Mouse (Mus musculus) kidney, embryonic 14.5 days (tissue): ENCODE data around the gene Cacna1c. TPM values are rescaled to one million over a fixed set of nuclear protein-coding genes. Genes with fewer than 3 reads are reported as not detected.

Experiments used
- ATAC-seq: fragments of 200-750 bp; cut with Nextera tagmentation; 2 replicates; pipeline ENCODE4 v1.8.0; 2017; ENCODE audit warnings: moderate number of reproducible peaks, mild to moderate bottlenecking, moderate TSS enrichment, moderate library complexity; ENCODE audit not compliant: low FRiP score, low TSS enrichment
- H3K27ac ChIP-seq: fragments of 300-500 bp; sonication (generic); 2 replicates; pipeline ENCODE4 v1.5.1; 2014; ENCODE audit warnings: low read depth, mild to moderate bottlenecking, low read length, moderate library complexity, mixed read lengths
- H3K27me3 ChIP-seq: fragments of 300-500 bp; sonication (generic); 2 replicates; pipeline ENCODE4 v1.6.1; 2014; ENCODE audit warnings: mild to moderate bottlenecking, low read length; ENCODE audit not compliant: control insufficient read depth, insufficient read depth
- H3K36me3 ChIP-seq: fragments of 300-500 bp; sonication (generic); 2 replicates; pipeline ENCODE4 v1.6.1; 2014; ENCODE audit warnings: low read length, mixed read lengths; ENCODE audit not compliant: control insufficient read depth, insufficient read depth
- H3K4me1 ChIP-seq: fragments of 300-500 bp; sonication (generic); 2 replicates; pipeline ENCODE4 v1.6.1; 2014; ENCODE audit warnings: low read length, mixed read lengths; ENCODE audit not compliant: control insufficient read depth, insufficient read depth
- H3K4me2 ChIP-seq: fragments of 300-500 bp; sonication (generic); replicated peaks from 2 replicates; pipeline ENCODE4 v1.6.1; 2014; ENCODE audit warnings: low read depth, mild to moderate bottlenecking, low read length
- H3K4me3 ChIP-seq: fragments of 300-500 bp; sonication (generic); 2 replicates; pipeline ENCODE4 v1.5.1; 2014; ENCODE audit warnings: mild to moderate bottlenecking, low read length
- H3K9ac ChIP-seq: fragments of 300-500 bp; sonication (generic); 2 replicates; pipeline ENCODE4 v1.6.1; 2014; ENCODE audit warnings: low read depth, mild to moderate bottlenecking, low read length, moderate library complexity
- H3K9me3 ChIP-seq: fragments of 300-500 bp; sonication (generic); 2 replicates; pipeline ENCODE4 v1.6.1; 2016; ENCODE audit warnings: low read length; ENCODE audit not compliant: control insufficient read depth
- WGBS: fragments of 180-500 bp; shearing (Covaris S2); extraction: QIAGEN DNeasy Blood & Tissue Kit; methylation state at CpG from one replicate; pipeline ENCODE4 v1.1.7; 2014; 5-methylcytosine and 5-hydroxymethylcytosine counted together
- polyA plus RNA-seq: library from polyadenylated mRNA; unstranded; fragments of >200 nt; fragmentation: Nextera tagmentation; extraction: Ambion mirVana; gene quantifications from 2 replicates; pipeline ENCODE4 v1.2.1, GENCODE M21; 2014

Gene Cacna1c
- polyA plus RNA-seq, 1 experiment from 2014 or later = 3.3 TPM

GRCm38 (mm10) chr6:118955777-118956176, 240.4 kb downstream of the Cacna1c start:
- no peak overlapping the region for H3K4me3 ChIP-seq
- no peaks in the 10 kb centered on the region for H3K27me3 ChIP-seq
- H3K36me3 ChIP-seq = no peaks in the 10 kb centered on the region
- H3K4me1 ChIP-seq = no peaks in the 10 kb centered on the region
- H3K9ac ChIP-seq = no peak overlapping the region
- no peak overlapping the region for H3K27ac ChIP-seq
- no peak overlapping the region for H3K4me2 ChIP-seq
- ATAC-seq = no peak
- H3K9me3 ChIP-seq = no peaks in the 10 kb centered on the region

- Histone ChIP-seq H3K9ac (no peak overlapping the region), H3K36me3 (no peaks in the 10 kb centered on the region), H3K27ac (no peak overlapping the region), H3K4me3 (no peak overlapping the region), H3K27me3 (no peaks in the 10 kb centered on the region), H3K9me3 (no peaks in the 10 kb centered on the region), H3K4me1 (no peaks in the 10 kb centered on the region), H3K4me2 (no peak overlapping the region)
- 93% methylated on average over 7 of the region's 7 CpGs for WGBS
- no peak for ATAC-seq
Observed at GRCm38 (mm10) chr6:118954988-118955554, 241.1 kb downstream of the Cacna1c start.

GRCm38 (mm10) chr6:118952377-118952776, 243.8 kb downstream of the Cacna1c start:
- Histone ChIP-seq H3K27ac (no peak overlapping the region), H3K4me1 (no peaks in the 10 kb centered on the region), H3K36me3 (no peaks in the 10 kb centered on the region), H3K9me3 (no peaks in the 10 kb centered on the region), H3K4me3 (no peak overlapping the region), H3K9ac (no peak overlapping the region), H3K4me2 (no peak overlapping the region), H3K27me3 (no peaks in the 10 kb centered on the region)
- WGBS = 82% methylated on average over 9 of the region's 9 CpGs
- ATAC-seq = no peak

GRCm38 (mm10) chr6:118950190-118950589, 246.0 kb downstream of the Cacna1c start:
- ATAC-seq = no peak
- H3K4me3 ChIP-seq = no peak overlapping the region
- H3K4me1 ChIP-seq = no peaks in the 10 kb centered on the region
- no peak overlapping the region for H3K9ac ChIP-seq
- no peak overlapping the region for H3K27ac ChIP-seq
- H3K4me2 ChIP-seq = no peak overlapping the region
- no peaks in the 10 kb centered on the region for H3K27me3 ChIP-seq
- no peaks in the 10 kb centered on the region for H3K36me3 ChIP-seq
- WGBS = 68% methylated on average over 13 of the region's 13 CpGs
- no peaks in the 10 kb centered on the region for H3K9me3 ChIP-seq

- Histone ChIP-seq H3K4me2 (no peak overlapping the region), H3K36me3 (no peaks in the 10 kb centered on the region), H3K27me3 (no peaks in the 10 kb centered on the region), H3K9me3 (no peaks in the 10 kb centered on the region), H3K9ac (no peak overlapping the region), H3K4me3 (no peak overlapping the region), H3K27ac (no peak overlapping the region), H3K4me1 (no peaks in the 10 kb centered on the region)
- 85% methylated on average over 8 of the region's 8 CpGs for WGBS
- ATAC-seq = no peak
Observed at GRCm38 (mm10) chr6:118947286-118947685, 248.9 kb downstream of the Cacna1c start.

GRCm38 (mm10) chr6:118946660-118947059, 249.6 kb downstream of the Cacna1c start:
- Histone ChIP-seq H3K9ac (no peak overlapping the region), H3K4me1 (no peaks in the 10 kb centered on the region), H3K9me3 (no peaks in the 10 kb centered on the region), H3K4me3 (no peak overlapping the region), H3K27me3 (no peaks in the 10 kb centered on the region), H3K4me2 (no peak overlapping the region), H3K36me3 (no peaks in the 10 kb centered on the region), H3K27ac (no peak overlapping the region)
- no peak for ATAC-seq
- 79% methylated on average over 6 of the region's 6 CpGs for WGBS

GRCm38 (mm10) chr6:118944093-118944492, 252.1 kb downstream of the Cacna1c start:
- H3K4me2 ChIP-seq = no peak overlapping the region
- no peaks in the 10 kb centered on the region for H3K36me3 ChIP-seq
- H3K27ac ChIP-seq = no peak overlapping the region
- ATAC-seq = no peak
- no peaks in the 10 kb centered on the region for H3K4me1 ChIP-seq
- no peaks in the 10 kb centered on the region for H3K27me3 ChIP-seq
- H3K9ac ChIP-seq = no peak overlapping the region
- H3K4me3 ChIP-seq = no peak overlapping the region
- no peaks in the 10 kb centered on the region for H3K9me3 ChIP-seq
- WGBS = 89% methylated on average over 4 of the region's 4 CpGs

- ATAC-seq = no peak
- no peaks in the 10 kb centered on the region for H3K4me1 ChIP-seq
- 93% methylated on average over 4 of the region's 4 CpGs for WGBS
- no peaks in the 10 kb centered on the region for H3K27me3 ChIP-seq
- no peak overlapping the region for H3K4me3 ChIP-seq
- no peak overlapping the region for H3K9ac ChIP-seq
- no peak overlapping the region for H3K27ac ChIP-seq
- no peaks in the 10 kb centered on the region for H3K36me3 ChIP-seq
- no peaks in the 10 kb centered on the region for H3K9me3 ChIP-seq
- H3K4me2 ChIP-seq = no peak overlapping the region
Observed at GRCm38 (mm10) chr6:118941816-118942215, 254.4 kb downstream of the Cacna1c start.

GRCm38 (mm10) chr6:118941036-118941435, 255.2 kb downstream of the Cacna1c start:
- Histone ChIP-seq H3K4me3 (no peak overlapping the region), H3K27me3 (no peaks in the 10 kb centered on the region), H3K4me1 (no peaks in the 10 kb centered on the region), H3K27ac (no peak overlapping the region), H3K9me3 (no peaks in the 10 kb centered on the region), H3K9ac (no peak overlapping the region), H3K4me2 (no peak overlapping the region), H3K36me3 (no peaks in the 10 kb centered on the region)
- no peak for ATAC-seq
- 86% methylated on average over 3 of the region's 3 CpGs for WGBS
